Mouse (Mus musculus): ENCODE measurements around the gene P4htm. TPM values are rescaled to one million over a fixed set of nuclear protein-coding genes. Genes with fewer than 3 reads are reported as not detected.

P4htm gene
- under 1 TPM; 0.31 to 0.73 TPM for total RNA-seq (2023)

GRCm38 (mm10) chr9:108596998-108597764 lies at the start of gene P4htm:
TSS of gene P4htm (minus strand) at chr9:108597667.

GRCm38 (mm10) chr9:108578545-108579343 lies 18.7 kb downstream of the P4htm start, which contains the start of gene Wdr6:
TSS of gene Wdr6 (minus strand) at chr9:108578739.

DNA sequence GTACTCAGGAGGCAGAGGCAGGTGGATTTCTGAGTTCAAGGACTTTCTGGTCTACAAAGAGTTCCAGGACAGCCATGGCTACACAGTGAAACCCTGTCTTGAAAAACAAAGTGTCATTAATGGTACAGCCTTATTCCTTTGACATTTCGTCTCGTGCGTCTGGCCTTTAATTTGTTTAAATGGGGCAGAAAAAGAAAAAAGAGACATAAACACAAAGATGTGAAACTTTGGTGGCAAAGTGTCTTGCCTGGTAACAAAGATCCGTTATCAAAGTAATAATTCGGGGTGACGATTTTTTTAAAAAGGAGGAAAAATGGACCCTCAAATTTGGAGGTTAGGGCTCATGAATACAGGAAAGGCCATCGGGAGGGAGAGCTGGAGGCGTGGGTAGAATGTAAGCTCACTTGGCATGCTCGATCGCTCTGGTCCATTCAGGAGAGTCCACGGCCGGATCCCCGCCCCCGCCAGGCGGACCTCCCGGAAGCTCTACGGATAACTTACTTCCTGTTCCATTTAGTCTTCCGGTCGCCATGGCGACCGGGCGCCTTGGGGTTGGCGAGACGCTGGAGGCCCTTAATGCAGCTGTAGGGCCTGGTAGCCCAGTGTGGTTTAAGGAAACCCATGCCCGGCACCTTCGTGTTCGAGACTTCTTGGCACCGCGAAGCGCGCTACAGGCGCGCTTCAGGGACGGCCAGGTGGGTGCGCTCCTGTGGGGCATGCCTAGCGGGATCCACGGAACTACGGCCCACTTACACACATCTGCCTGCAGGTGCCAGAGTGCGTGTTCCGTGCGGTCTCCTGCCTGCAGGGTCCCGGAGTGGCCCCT lies 27.9 kb downstream of the P4htm start, which contains the start of gene Dalrd3:
Gene Dalrd3 (plus strand): TSS at position 506 of the 826 bp plus-strand sequence.

GRCm38 (mm10) chr9:108566815-108567776 lies 30.4 kb downstream of the P4htm start, which contains the start of gene Ndufaf3:
TSS of gene Ndufaf3 (minus strand) at chr9:108567434.

GRCm38 (mm10) chr9:108560227-108560841 lies 37.1 kb downstream of the P4htm start, which contains the start of gene Impdh2:
TSS of gene Impdh2 (plus strand) at chr9:108560286.

Other genes with a start within 250 kb of the P4htm start
- 100 to 1,000 TPM; 136 to 144 TPM for gene Usp4, start 249.8 kb downstream of the P4htm start, total RNA-seq (2023)
- gene 1700102P08Rik, start 204.9 kb downstream of the P4htm start, total RNA-seq (2023), result 1 to 10 TPM in 1 of 2 experiments, under 1 TPM in 1; 0.98 to 1.5 TPM
- gene Ccdc36, start 169.2 kb downstream of the P4htm start, total RNA-seq (2023), result under 1 TPM in 1 of 2 experiments, not detected in 1; 0.18 TPM
- not detected for gene BC048562, start 161.2 kb downstream of the P4htm start, total RNA-seq (2023)
- gene Ccdc71, start 137.1 kb downstream of the P4htm start, total RNA-seq (2023), result 10 to 100 TPM; 13.1 to 17.5 TPM
- 1 to 10 TPM in 1 of 2 experiments, under 1 TPM in 1; 0.87 to 2.2 TPM for gene Klhdc8b, start 136.1 kb downstream of the P4htm start, total RNA-seq (2023)
- gene Lamb2, start 117.9 kb downstream of the P4htm start, total RNA-seq (2023), result 1 to 10 TPM in 1 of 2 experiments, under 1 TPM in 1; 0.29 to 1.7 TPM
- gene Usp19, start 107.1 kb downstream of the P4htm start, total RNA-seq (2023), result 100 to 1,000 TPM; 192 to 195 TPM
- gene Qars, start 90.0 kb downstream of the P4htm start, total RNA-seq (2023), result 100 to 1,000 TPM; 128 to 134 TPM
- gene Qrich1, start 80.9 kb downstream of the P4htm start, total RNA-seq (2023), result 10 to 100 TPM; 92.7 to 95.2 TPM
- gene Impdh2, start 37.4 kb downstream of the P4htm start, total RNA-seq (2023), result 10 to 100 TPM; 80.5 to 82.7 TPM
- gene Ndufaf3, start 30.2 kb downstream of the P4htm start, total RNA-seq (2023), result 10 to 100 TPM; 16.4 to 23.6 TPM
- 10 to 100 TPM; 22.1 to 24.5 TPM for gene Dalrd3, start 27.8 kb downstream of the P4htm start, total RNA-seq (2023)
- gene Wdr6, start 18.9 kb downstream of the P4htm start, total RNA-seq (2023), result 1 to 10 TPM; 5.1 to 5.3 TPM
- gene Arih2, start 51.7 kb upstream of the P4htm start, total RNA-seq (2023), result 100 to 1,000 TPM; 103 to 104 TPM
- gene Slc25a20, start 64.4 kb upstream of the P4htm start, total RNA-seq (2023), result 10 to 100 TPM; 24.0 to 25.3 TPM
- 10 to 100 TPM; 12.7 to 16.7 TPM for gene Prkar2a, start 91.6 kb upstream of the P4htm start, total RNA-seq (2023)
- 10 to 100 TPM; 37.4 to 37.5 TPM for gene Ip6k2, start 186.1 kb upstream of the P4htm start, total RNA-seq (2023)
- 10 to 100 TPM in 1 of 2 experiments, 1 to 10 TPM in 1; 8.0 to 11.6 TPM for gene Nckipsd, start 210.7 kb upstream of the P4htm start, total RNA-seq (2023)
- 10 to 100 TPM; 62.0 to 66.3 TPM for gene Celsr3, start 228.7 kb upstream of the P4htm start, total RNA-seq (2023)

Data from neutrophil, adult 59 days (primary cell).